Mouse (Mus musculus) lung, embryonic 14.5 days (tissue): ENCODE measurements around the gene Nkx6-1. TPM values are rescaled to one million over a fixed set of nuclear protein-coding genes. Genes with fewer than 3 reads are reported as not detected.

Source experiments
- ATAC-seq: fragments of 200-750 bp; cut with Nextera tagmentation; 2 replicates; pipeline ENCODE4 v1.8.0; 2017; ENCODE audit warnings: mild to moderate bottlenecking, moderate TSS enrichment, moderate library complexity; ENCODE audit not compliant: insufficient read depth
- DNase-seq: peaks from one replicate; pipeline ENCODE4 v3.0.0-alpha.2; 2015
- H3K27ac ChIP-seq: fragments of 300-500 bp; sonication (generic); 2 replicates; pipeline ENCODE4 v1.5.1; 2014; ENCODE audit warnings: low read depth, mild to moderate bottlenecking, moderate library complexity
- H3K27me3 ChIP-seq: fragments of 300-500 bp; sonication (generic); 2 replicates; pipeline ENCODE4 v1.6.1; 2014; ENCODE audit warnings: low read length, control low read depth; ENCODE audit not compliant: insufficient read depth
- H3K36me3 ChIP-seq: fragments of 300-500 bp; sonication (generic); 2 replicates; pipeline ENCODE4 v1.6.1; 2014; ENCODE audit warnings: control low read depth; ENCODE audit not compliant: insufficient read depth
- H3K4me1 ChIP-seq: fragments of 300-500 bp; sonication (generic); 2 replicates; pipeline ENCODE4 v1.6.1; 2014; ENCODE audit warnings: antibody characterized with exemption, control low read depth; ENCODE audit not compliant: insufficient read depth
- H3K4me2 ChIP-seq: fragments of 300-500 bp; sonication (generic); 2 replicates; pipeline ENCODE4 v1.6.1; 2014; ENCODE audit warnings: mild to moderate bottlenecking
- H3K4me3 ChIP-seq: fragments of 300-500 bp; sonication (generic); 2 replicates; pipeline ENCODE4 v1.5.1; 2014; ENCODE audit warnings: low read depth, low read length
- H3K9ac ChIP-seq: fragments of 300-500 bp; sonication (generic); 2 replicates; pipeline ENCODE4 v1.6.1; 2014
- H3K9me3 ChIP-seq: fragments of 300-500 bp; sonication (generic); 2 replicates; pipeline ENCODE4 v1.6.1; 2016; ENCODE audit warnings: low read depth, low read length, control low read depth
- CTCF ChIP-seq: IDR thresholded peaks from 2 replicates; pipeline ENCODE4 v1.5.1; 2016; ENCODE audit warnings: antibody characterized with exemption, low read depth
- WGBS: fragments of 180-500 bp; shearing (Covaris S2); extraction: QIAGEN DNeasy Blood & Tissue Kit; methylation state at CpG from one replicate; pipeline ENCODE4 v1.1.7; 2014; 5-methylcytosine and 5-hydroxymethylcytosine counted together
- polyA plus RNA-seq: library from polyadenylated mRNA; unstranded; fragments of >200 nt; fragmentation: Nextera tagmentation; extraction: Ambion mirVana; gene quantifications from 2 replicates; pipeline ENCODE4 v1.2.1, GENCODE M21; 2014

Gene Nkx6-1
- polyA plus RNA-seq, 1 experiment from 2014 or later = 0.16 TPM

DNA sequence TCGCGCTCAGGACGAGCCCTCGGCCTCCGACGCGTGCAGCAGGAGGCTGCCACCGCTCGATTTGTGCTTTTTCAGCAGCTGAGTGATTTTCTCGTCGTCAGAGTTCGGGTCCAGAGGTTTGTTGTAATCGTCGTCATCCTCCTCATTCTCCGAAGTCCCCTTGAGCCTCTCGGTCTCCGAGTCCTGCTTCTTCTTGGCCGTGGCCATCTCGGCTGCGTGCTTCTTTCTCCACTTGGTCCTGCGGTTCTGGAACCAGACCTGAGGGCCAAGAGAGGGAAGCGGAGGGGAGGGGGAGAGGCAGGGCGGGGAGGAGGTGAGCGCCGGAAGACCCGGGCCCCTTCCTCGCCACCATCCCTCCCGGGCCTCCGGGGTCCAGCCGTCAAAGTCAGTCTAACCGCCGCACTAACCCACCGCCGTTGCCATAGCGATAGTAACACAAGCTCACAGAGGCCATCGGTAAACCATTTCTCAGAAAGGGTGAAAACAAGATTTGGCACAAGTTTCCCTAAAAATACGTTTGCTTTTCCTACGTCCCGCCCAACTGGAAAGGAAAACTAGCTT is 5.3 kb downstream of the Nkx6-1 start:
- DNase-seq (peak; percentile 59), ATAC-seq (no peak)
- Histone ChIP-seq H3K4me1 (0 out of 2 replicates have a peak, but pooled peaks cover 3% of the 10 kb centered on the region), H3K36me3 (no peaks in the 10 kb centered on the region), H3K4me2 (peak overlapping the region; percentile 33; the same call in 1 of the 2 replicates), H3K9me3 (no peaks in the 10 kb centered on the region), H3K27ac (no peak overlapping the region), H3K4me3 (peak overlapping the region; percentile 14; the same call in 1 of the 2 replicates), H3K9ac (no peak overlapping the region), H3K27me3 (peaks cover 90% of the 10 kb centered on the region)
- no peak for TF ChIP-seq CTCF
- WGBS = under 1% methylated on average over 39 of the region's 39 CpGs

DNA sequence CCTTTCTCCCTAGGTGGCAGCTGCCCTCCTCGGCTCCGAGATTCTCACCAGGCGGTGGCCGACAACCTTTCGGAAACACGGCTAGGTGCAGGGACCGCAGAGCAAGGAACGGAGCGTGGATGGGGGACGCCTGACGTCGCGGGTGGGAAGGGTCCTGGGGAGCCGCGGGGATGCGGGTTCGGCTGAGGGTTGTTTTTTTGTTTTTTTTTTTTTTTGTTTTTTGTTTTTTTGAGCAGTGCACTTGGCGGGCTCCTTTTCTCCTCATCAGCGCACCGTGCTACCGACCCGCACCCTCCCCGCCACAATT is 5.9 kb downstream of the Nkx6-1 start:
- H3K9ac ChIP-seq = no peak overlapping the region
- H3K36me3 ChIP-seq = no peaks in the 10 kb centered on the region
- H3K27ac ChIP-seq = no peak overlapping the region
- peak overlapping the region; percentile 14; the same call in 1 of the 2 replicates for H3K4me3 ChIP-seq
- H3K4me2 ChIP-seq = peak overlapping the region; percentile 33; the same call in 1 of the 2 replicates
- H3K27me3 ChIP-seq = peaks cover 89% of the 10 kb centered on the region
- no peaks in the 10 kb centered on the region for H3K9me3 ChIP-seq
- H3K4me1 ChIP-seq = 0 out of 2 replicates have a peak, but pooled peaks cover 3% of the 10 kb centered on the region
- 5% methylated on average over 23 of the region's 23 CpGs for WGBS
- DNase-seq (no peak), ATAC-seq (no peak)
- TF ChIP-seq CTCF = no peak

DNA sequence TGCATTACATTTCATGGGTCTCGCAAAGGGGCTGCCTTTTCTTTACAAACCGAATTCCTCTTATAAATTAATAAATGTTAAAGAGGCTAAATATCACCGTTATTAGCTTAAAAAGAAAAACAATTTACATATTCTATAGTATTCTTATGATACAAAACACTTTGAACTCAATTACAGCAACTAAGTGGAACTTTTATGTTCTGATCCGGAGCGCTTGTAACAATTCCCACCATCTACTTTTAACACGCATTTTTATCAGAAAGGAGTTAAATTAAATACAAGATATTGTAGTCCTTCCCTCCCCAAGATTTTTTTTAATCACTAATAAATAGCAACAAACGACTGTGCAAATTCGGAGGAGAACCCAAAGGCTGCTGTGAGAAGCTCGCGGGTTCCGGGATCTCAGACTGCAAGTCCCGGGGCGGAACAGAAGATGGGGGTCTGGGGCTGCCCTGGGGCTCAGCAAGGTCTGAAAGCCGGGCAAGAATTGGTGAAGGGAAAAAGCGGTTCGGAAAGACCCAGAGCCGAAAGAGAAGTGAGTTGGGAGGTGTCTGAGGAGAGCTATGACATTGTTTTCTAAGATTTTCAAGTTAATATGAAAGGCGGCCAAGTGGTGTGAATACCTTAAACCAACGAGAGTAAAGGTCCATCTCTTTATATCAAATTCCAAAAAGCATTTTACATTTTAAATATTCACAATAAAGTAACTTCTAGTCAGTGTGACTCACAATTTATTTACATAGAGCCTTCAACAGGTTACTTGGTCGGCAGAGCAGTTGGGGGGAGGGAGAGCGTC is 6.4 kb downstream of the Nkx6-1 start:
- Histone ChIP-seq H3K27me3 (peaks cover 89% of the 10 kb centered on the region), H3K27ac (no peak overlapping the region), H3K4me2 (no peak overlapping the region), H3K4me1 (no peaks in the 10 kb centered on the region), H3K9ac (no peak overlapping the region), H3K36me3 (no peaks in the 10 kb centered on the region), H3K4me3 (peak overlapping the region; percentile 14; the same call in 1 of the 2 replicates), H3K9me3 (no peaks in the 10 kb centered on the region)
- DNase-seq (peak; percentile 35), ATAC-seq (no peak)
- TF ChIP-seq CTCF = no peak
- WGBS = 7% methylated on average over 21 of the region's 21 CpGs

DNA sequence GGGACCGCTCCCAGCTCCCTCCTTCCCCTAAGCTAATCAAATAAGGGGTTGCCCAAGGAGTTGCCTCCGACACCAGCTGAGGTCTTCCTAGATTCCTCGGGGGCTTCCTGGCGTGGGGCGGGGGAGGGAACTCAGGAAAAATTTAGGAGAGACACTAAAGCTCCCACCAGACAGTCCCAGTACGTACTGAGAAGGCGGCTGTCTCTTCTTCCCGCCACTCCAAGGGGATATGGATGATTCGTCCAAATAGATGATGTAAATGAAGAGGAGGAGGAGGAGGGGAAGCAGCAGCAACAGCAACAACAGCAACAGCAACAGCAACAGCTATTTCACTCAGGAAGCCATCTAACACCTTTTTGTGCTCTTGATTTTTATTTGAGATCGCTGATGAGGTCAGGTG is 7.1 kb downstream of the Nkx6-1 start:
- Histone ChIP-seq H3K9me3 (no peaks in the 10 kb centered on the region), H3K4me3 (no peak overlapping the region), H3K36me3 (no peaks in the 10 kb centered on the region), H3K4me1 (no peaks in the 10 kb centered on the region), H3K27ac (no peak overlapping the region), H3K4me2 (no peak overlapping the region), H3K27me3 (peaks cover 86% of the 10 kb centered on the region), H3K9ac (no peak overlapping the region)
- TF ChIP-seq CTCF = no peak
- DNase-seq (no peak), ATAC-seq (no peak)
- WGBS = 4% methylated on average over 10 of the region's 10 CpGs

DNA sequence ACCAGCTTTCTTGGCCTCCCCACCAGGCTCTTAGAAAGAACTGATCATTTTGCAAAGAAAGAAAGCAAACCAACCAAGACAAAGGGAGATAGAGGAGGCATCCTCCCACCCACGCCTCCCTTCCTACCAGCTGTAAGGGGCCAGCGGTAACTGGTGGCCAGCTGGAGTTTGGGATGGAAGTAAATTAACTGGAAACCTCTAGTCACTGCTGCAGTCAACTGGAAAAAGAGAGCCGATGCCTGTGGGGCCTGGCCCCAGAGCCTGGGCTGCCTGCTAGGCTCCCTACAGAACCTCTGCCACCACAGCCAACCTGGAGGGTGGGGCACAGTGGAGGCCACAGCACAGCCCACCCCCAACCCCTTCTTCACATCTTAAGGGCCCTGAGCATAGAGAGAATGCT is 8.7 kb downstream of the Nkx6-1 start:
- 27% methylated on average over 3 of the region's 3 CpGs for WGBS
- ATAC-seq = no peak
- H3K27me3 ChIP-seq = peaks cover 70% of the 10 kb centered on the region

DNA sequence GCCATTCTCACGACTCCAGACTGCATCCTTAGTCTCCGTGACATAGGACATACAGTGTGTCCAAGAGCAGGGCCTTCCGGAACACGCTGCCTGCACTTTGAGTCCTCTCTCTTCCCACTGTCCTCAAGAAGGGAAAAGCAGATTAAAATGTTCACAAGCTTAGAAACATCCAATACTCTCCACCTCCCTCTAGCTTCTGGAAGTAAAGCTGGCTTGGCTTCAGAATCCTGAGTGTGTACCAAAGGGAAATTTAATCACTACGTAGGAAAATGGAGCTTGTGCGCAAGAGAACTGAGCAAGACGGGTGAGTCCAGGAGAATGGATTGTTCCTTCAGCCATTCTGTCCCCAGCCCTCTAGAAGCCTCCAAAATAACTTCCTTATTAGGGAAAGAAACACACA is 9.4 kb downstream of the Nkx6-1 start:
- DNase-seq = no peak
- WGBS = 51% methylated on average over 7 of the region's 7 CpGs
- TF ChIP-seq CTCF = no peak
- ATAC-seq = no peak
- no peak overlapping the region for H3K4me2 ChIP-seq
- H3K36me3 ChIP-seq = no peaks in the 10 kb centered on the region
- no peak overlapping the region for H3K9ac ChIP-seq
- no peak overlapping the region for H3K27ac ChIP-seq
- H3K27me3 ChIP-seq = peaks cover 63% of the 10 kb centered on the region
- H3K4me3 ChIP-seq = no peak overlapping the region
- no peaks in the 10 kb centered on the region for H3K9me3 ChIP-seq
- no peaks in the 10 kb centered on the region for H3K4me1 ChIP-seq

More for the DNA sequence above, 8.7 kb downstream of the Nkx6-1 start:
- Histone ChIP-seq H3K27ac (no peak overlapping the region), H3K4me1 (no peaks in the 10 kb centered on the region), H3K9ac (no peak overlapping the region), H3K36me3 (no peaks in the 10 kb centered on the region), H3K4me3 (no peak overlapping the region), H3K9me3 (no peaks in the 10 kb centered on the region), H3K4me2 (no peak overlapping the region)
- no peak for TF ChIP-seq CTCF
- DNase-seq = no peak
